22 mouse cellular contexts compared by ENCODE assay signal in genomic region chr10:96293622-96294021, GRCm38 (mm10).
DNase-seq lines count a peak whose midpoint lies in the region; ATAC-seq and TF ChIP-seq lines count a peak whose summit lies in the region.
"Had no signal": no experiment of that assay in that cellular context is flagged by ENCODE, and none has a peak within 500 bp of the region (broad histone marks: within the 10 kb centered on the region; RNA-seq: fewer than 3 reads in every experiment).

No protein-coding gene starts in this region.

- no peaks in the 10 kb centered on the region for H3K27me3 ChIP-seq in embryonic facial prominence, embryonic 11.5 days (ENCODE audit: control insufficient read depth, insufficient read depth, low read length)
- H3K27me3 ChIP-seq in embryonic facial prominence, embryonic 10.5 days (replicated peaks; ENCODE audit: low read depth, poor library complexity, severe bottlenecking), result no peaks in the 10 kb centered on the region
- H3K27me3 ChIP-seq: embryonic facial prominence, embryonic 15.5 days; limb, embryonic 15.5 days; neural tube, embryonic 12.5 days had no signal

- H3K27ac ChIP-seq in embryonic facial prominence, embryonic 11.5 days (replicated peaks; ENCODE audit: low read depth, low read length), result no peak overlapping the region
- no peak overlapping the region for H3K27ac ChIP-seq in embryonic facial prominence, embryonic 10.5 days (replicated peaks)
- H3K27ac ChIP-seq: gastrocnemius, adult 2 months; heart, embryonic 10.5 days; kidney, postnatal 0 days; layer of hippocampus, adult 2 months; limb, embryonic 15.5 days; neural tube, embryonic 12.5 days had no signal

- H3K36me3 ChIP-seq in embryonic facial prominence, embryonic 11.5 days (replicated peaks; ENCODE audit: control insufficient read depth, insufficient read depth, low read depth, low read length), result no peaks in the 10 kb centered on the region
- no peaks in the 10 kb centered on the region for H3K36me3 ChIP-seq in embryonic facial prominence, embryonic 10.5 days (replicated peaks)
- H3K36me3 ChIP-seq: embryonic facial prominence, embryonic 15.5 days; G1E; heart, embryonic 10.5 days; limb, embryonic 15.5 days; neural tube, embryonic 12.5 days had no signal

- no peaks in the 10 kb centered on the region for H3K4me1 ChIP-seq in embryonic facial prominence, embryonic 11.5 days (ENCODE audit: control insufficient read depth, insufficient read depth, low read length)
- no peaks in the 10 kb centered on the region for H3K4me1 ChIP-seq in embryonic facial prominence, embryonic 10.5 days
- H3K4me1 ChIP-seq in lung, adult 2 months (ENCODE audit: control insufficient read depth, insufficient read depth, low read length), result 0 out of 2 replicates have a peak, but pooled peaks cover 3% of the 10 kb centered on the region
- H3K4me1 ChIP-seq: heart, embryonic 10.5 days; neural tube, embryonic 12.5 days had no signal

- TF ChIP-seq CTCF in lung, adult 2 months (IDR thresholded peaks at IDR 0.05; ENCODE audit: insufficient read depth, low read length), result no peak

- no peak overlapping the region for H3K9ac ChIP-seq in embryonic facial prominence, embryonic 11.5 days (replicated peaks; ENCODE audit: low read length)
- H3K9ac ChIP-seq: embryonic facial prominence, embryonic 15.5 days; limb, embryonic 15.5 days; neural tube, embryonic 12.5 days had no signal

- 71% methylated on average over 7 of the region's 7 CpGs for WGBS in embryonic facial prominence, embryonic 11.5 days
- 84% methylated on average over 7 of the region's 7 CpGs for WGBS in embryonic facial prominence, embryonic 10.5 days
- 44% methylated on average over 7 of the region's 7 CpGs for WGBS in lung, adult 2 months

- H3K4me3 ChIP-seq in embryonic facial prominence, embryonic 11.5 days (ENCODE audit: low read depth, low read length), result no peak overlapping the region
- H3K4me3 ChIP-seq in embryonic facial prominence, embryonic 10.5 days, result no peak overlapping the region
- no peak overlapping the region for H3K4me3 ChIP-seq in lung, adult 2 months (replicated peaks; ENCODE audit: extremely low read depth, low read depth, low read length)
- H3K4me3 ChIP-seq: embryonic facial prominence, embryonic 15.5 days; gastrocnemius, adult 2 months; heart, embryonic 10.5 days; layer of hippocampus, adult 2 months; limb, embryonic 15.5 days; neural tube, embryonic 12.5 days had no signal

- TF ChIP-seq POLR2A in lung, adult 2 months (IDR thresholded peaks at IDR 0.05; ENCODE audit: borderline replicate concordance, extremely low read depth, low read depth, low read length), result no peak

- no peak for ATAC-seq in embryonic facial prominence, embryonic 11.5 days (replicated peaks; ENCODE audit: insufficient number of reproducible peaks, low FRiP score, low TSS enrichment, low read depth)

- peak; percentile 39 for DNase-seq in embryonic facial prominence, embryonic 11.5 days (ENCODE audit: low spot score)
- no peak for DNase-seq in embryonic facial prominence, embryonic 10.5 days (ENCODE audit: low spot score)
- peak; percentile 6 for DNase-seq in lung, postnatal 10 days
- DNase-seq in lung, adult 2 months, result no peak
- DNase-seq in urinary bladder, postnatal 14 days (ENCODE audit: low spot score), result peak; percentile 15
- no peak for DNase-seq in urinary bladder, postnatal 4 days (ENCODE audit: low spot score in 2 of 2)
- no peak for DNase-seq in frontal cortex, adult 2 months (ENCODE audit: extremely low spot score in 1 of 2, low spot score in 1 of 2)
- no peak for DNase-seq in thymus, postnatal 14 days
- DNase-seq: adrenal gland, postnatal 36 days; cerebellum, adult 2 months; gastrocnemius, adult 2 months; kidney, adult 18-20 months; layer of hippocampus, postnatal 36 days; lung, postnatal 36 days; thymus, postnatal 25 days had no signal

- no peak overlapping the region for H3K4me2 ChIP-seq in embryonic facial prominence, embryonic 11.5 days (ENCODE audit: low read depth, low read length)
- H3K4me2 ChIP-seq: embryonic facial prominence, embryonic 15.5 days; limb, embryonic 15.5 days; neural tube, embryonic 12.5 days had no signal

- H3K9me3 ChIP-seq in embryonic facial prominence, embryonic 11.5 days (replicated peaks; ENCODE audit: control insufficient read depth, low read length), result no peaks in the 10 kb centered on the region
- no peaks in the 10 kb centered on the region for H3K9me3 ChIP-seq in embryonic facial prominence, embryonic 10.5 days
- H3K9me3 ChIP-seq: embryonic facial prominence, embryonic 15.5 days; heart, embryonic 10.5 days; limb, embryonic 15.5 days; neural tube, embryonic 12.5 days had no signal

Comparison
In these comparisons a context has a peak if more than half of its experiments do, and no peak if none do; other contexts are left out.
1. DNase-seq: peak in embryonic facial prominence, embryonic 11.5 days (single experiment), lung, postnatal 10 days (single experiment) and urinary bladder, postnatal 14 days (single experiment); none in embryonic facial prominence, embryonic 10.5 days (single experiment), lung, adult 2 months (single experiment), urinary bladder, postnatal 4 days (0 of 2), frontal cortex, adult 2 months (0 of 2) and thymus, postnatal 14 days (single experiment).